Mouse (Mus musculus) heart, postnatal 25 days (tissue): ENCODE measurements around the gene Msmo1. TPM values are rescaled to one million over a fixed set of nuclear protein-coding genes. Genes with fewer than 3 reads are reported as not detected.

ENCODE experiments used
- total RNA-seq, 2 experiments: library from RNA; stranded (reverse); gene quantifications; 2 replicates each; pipeline ENCODE4 v1.2.3; 2021

The Msmo1 gene
- total RNA-seq, 2 experiments from 2014 or later = 6.1 to 8.9 TPM

Other genes with a start within 250 kb of the Msmo1 start
- gene Cpe, start 40.7 kb downstream of the Msmo1 start, total RNA-seq = 100 to 1,000 TPM; 261 to 293 TPM
- 10 to 100 TPM; 11.4 to 13.1 TPM for gene Klhl2, start 116.2 kb upstream of the Msmo1 start, total RNA-seq
- gene Tmem192, start 213.4 kb upstream of the Msmo1 start, total RNA-seq = 10 to 100 TPM; 15.4 to 18.7 TPM